Mouse (Mus musculus) adipocyte (in vitro differentiated cells): ENCODE measurements at regions not wholly inside any gene's neighbourhood (a gene's known extent, or its start where the extent isn't known, plus 50 kb on each side); places are given as distances from the start of the nearest gene placed in this dataset.

Source experiments
- DNase-seq: peaks from one replicate; pipeline ENCODE4 v3.0.0-alpha.2; 2016; ENCODE audit warnings: low spot score

DNA sequence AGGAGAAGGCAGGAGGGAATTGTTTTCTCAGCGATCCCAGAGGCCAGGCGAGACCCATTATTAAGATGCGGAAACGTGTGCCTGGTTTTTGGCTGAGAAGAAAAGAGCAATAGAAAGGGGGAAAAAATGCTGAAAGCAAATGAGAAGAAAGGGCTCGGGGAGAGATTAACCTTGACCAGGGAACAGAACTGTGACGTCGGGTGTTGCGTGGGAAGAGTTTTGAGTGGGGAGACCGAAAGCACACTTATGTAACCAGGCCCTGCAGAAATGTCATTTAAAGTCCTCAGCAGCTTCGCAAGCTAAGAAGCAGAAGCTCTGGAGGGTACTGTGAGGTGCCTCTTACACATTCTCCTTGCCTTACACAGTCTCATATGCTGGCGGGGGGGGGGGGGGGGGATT lies 111.0 kb upstream of the Frmd6 start:
- DNase-seq, result no peak

GRCm38 (mm10) chr12:70715836-70716235 lies 109.5 kb upstream of the Frmd6 start:
- no peak for DNase-seq

- DNase-seq, result no peak
Observed at GRCm38 (mm10) chr12:70718602-70719001, 106.7 kb upstream of the Frmd6 start.

DNA sequence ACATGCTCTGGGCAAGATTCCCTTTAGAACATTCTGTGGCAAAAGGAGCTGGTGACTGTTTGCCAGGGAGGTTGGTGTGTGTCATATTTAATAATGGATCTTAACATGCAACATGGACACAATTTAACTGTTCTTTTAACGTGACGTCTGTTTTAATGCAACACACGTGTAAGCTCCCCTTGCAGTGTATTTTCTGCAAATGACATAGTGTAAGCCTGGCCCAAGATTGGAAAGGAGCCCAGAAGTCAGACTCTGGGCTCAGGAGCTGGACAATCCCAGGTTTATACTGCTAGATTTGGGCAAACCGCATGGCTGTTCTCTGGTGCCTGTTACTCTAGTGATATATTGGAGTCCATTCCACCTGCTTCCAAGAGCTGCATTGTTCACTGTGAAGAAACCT lies 106.1 kb upstream of the Frmd6 start:
- DNase-seq, result peak; percentile 63

DNA sequence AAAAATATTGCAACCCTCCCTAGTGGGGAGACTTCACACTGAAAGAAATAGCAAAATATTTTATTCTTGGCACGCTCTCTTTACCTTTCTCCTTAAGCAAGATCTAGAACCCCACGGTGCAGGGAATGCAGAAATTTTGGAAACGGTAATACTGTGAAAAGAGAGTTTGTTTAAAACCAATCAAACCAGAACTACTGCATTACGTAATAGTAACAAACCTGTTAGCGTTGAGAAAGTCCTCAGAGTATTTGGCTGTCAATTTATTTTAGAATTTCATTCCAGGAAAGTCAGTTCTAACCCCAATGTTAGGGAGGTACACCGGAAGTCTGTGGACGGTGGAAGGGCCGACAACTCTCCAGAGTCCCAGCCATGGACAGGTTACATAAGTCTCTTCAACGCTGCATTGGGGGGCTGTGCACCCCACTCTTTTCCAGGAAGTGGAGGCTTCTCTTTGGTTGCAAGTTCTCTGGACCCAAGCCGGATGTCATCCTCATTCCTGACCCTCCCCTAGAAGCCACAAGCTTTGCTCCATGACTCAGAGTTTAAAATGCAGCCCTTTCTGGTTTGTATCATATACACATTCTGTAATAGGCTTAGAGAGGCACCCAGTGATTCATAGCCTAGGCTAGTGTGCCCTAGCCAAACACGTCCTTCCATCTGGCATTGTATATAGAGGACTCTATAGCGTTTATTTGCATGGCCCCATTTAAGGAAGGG lies 105.0 kb upstream of the Frmd6 start:
- peak; percentile 17 for DNase-seq

- no peak for DNase-seq
Observed at GRCm38 (mm10) chr12:70725326-70725725, 100.0 kb upstream of the Frmd6 start.

DNA sequence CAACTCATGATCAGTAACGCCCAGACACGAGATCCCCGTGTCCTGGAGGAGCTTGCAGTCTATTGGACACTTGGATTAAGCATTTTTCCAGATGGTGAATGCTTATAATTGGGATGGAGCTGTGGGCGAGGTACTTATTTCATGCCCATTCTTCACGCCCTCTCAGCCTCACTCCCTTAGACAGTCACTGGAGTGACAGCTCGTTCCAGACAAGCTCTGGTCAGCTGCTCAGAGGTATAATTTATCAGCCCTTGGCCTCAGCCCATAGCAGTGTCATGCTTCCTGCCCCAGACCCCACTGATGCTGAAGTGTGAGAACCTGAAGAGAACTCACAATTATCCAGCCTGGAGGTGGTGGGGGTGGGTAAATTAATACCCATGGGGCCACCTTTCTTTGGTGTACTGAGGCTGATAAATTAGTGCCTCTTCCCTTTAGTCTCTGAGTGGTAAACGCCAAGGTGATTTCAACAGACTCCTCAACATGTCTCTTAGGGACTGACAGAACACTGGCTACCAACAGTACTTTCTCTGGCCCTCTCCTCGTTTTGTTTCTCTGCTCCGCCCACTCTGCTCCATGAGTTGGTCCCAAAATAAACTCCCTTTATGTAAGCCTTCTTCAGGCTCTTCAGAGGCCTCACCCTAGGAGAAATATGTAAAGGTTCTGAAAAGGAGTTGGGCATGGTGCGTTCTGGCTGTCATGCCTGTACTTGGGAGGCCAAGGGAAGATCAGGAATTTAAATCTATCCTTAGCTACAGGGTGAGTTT lies 97.6 kb upstream of the Frmd6 start:
- DNase-seq, result no peak

- no peak for DNase-seq
Observed at GRCm38 (mm10) chr12:70728407-70728806, 96.9 kb upstream of the Frmd6 start.

GRCm38 (mm10) chr12:70729961-70730360 lies 95.4 kb upstream of the Frmd6 start:
- DNase-seq, result no peak

DNA sequence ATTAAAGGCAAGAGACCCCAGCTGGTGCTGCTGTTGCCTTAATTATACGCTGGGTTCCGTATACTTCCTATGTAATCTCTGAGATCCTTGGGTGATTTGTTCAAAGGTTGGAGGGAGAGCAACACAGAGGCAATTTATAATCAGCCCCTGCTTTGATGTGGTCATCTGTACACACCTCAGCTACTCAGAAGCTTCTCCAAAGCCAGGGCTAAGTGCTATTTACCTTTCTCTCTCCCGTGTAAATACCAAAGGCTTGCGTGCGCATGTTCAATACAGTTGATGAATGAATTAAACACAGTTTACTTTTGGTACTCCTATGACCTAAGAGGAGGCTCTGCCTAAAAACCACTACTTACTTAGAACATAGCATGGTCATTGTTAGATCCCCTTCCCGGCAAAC lies 93.8 kb upstream of the Frmd6 start:
- DNase-seq, result no peak

GRCm38 (mm10) chr12:70732591-70732990 lies 92.7 kb upstream of the Frmd6 start:
- no peak for DNase-seq

GRCm38 (mm10) chr12:70738554-70738953 lies 86.8 kb upstream of the Frmd6 start:
- no peak for DNase-seq

DNA sequence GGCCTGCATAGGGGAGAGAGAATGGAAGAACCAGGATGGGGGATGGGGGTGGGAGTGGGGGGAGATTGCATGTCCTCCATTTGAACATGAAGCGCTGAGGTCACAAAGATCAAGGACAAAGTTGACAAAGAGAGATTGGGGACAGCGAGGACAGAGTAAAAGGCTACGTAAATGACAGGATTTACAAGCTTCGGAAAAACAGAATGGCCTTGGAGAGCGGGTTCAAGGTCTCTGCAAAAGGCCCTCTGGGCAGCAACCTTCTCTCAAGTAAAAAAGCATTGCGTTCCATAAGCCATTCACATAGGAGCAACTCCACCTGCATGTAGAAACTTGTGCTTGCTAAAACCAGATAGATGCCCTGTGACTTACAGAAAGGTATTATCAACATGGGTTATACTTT lies 86.0 kb upstream of the Frmd6 start:
- DNase-seq, result no peak

- no peak for DNase-seq
Observed at GRCm38 (mm10) chr12:70739766-70740165, 85.5 kb upstream of the Frmd6 start.

GRCm38 (mm10) chr12:70742836-70743235 lies 82.5 kb upstream of the Frmd6 start:
- peak; percentile 26 for DNase-seq

DNA sequence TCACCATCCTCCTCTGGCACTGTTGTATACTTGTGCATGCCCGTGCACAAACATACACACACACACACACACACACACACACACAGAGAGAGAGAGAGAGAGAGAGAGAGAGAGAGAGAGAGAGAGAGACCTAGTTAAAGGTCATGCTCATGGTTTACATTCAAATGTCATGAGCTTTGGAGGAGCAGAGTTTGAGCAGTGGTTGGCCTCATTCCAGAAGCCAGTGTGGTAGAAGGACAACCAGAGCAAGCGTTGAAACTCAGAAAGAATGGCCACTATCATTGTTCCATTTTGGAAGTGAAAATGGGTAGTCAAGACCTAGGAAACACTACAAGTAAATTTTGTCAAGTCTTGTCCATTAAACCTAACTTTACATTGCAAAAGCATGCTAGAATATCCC lies 79.6 kb upstream of the Frmd6 start:
- DNase-seq, result peak; percentile 41

GRCm38 (mm10) chr12:70749651-70750050 lies 75.7 kb upstream of the Frmd6 start:
- no peak for DNase-seq

GRCm38 (mm10) chr12:70750651-70751578 lies 74.4 kb upstream of the Frmd6 start:
- no peak for DNase-seq

GRCm38 (mm10) chr12:70752266-70752910 lies 72.9 kb upstream of the Frmd6 start:
- no peak for DNase-seq

GRCm38 (mm10) chr12:70752911-70753290 lies 72.4 kb upstream of the Frmd6 start:
- DNase-seq, result no peak

DNA sequence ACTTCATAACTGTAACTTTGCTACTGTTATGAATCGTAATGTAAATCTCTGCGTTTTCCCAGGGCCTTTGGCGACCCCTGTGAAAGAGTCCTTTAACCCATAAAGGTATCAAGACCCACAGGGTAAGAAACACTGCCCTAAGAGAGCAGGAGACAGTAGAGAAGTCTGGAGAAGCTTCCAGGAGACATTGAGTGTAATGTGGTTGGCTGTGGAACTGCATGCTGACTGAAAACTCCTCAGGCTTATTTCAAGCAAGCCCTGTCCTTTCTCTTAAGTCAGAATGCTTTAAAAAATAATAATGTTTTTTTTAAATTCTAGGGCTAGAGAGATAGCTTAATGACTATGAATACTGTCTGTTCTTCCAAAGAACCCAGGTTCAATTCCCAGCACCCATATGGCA lies 71.9 kb upstream of the Frmd6 start:
- DNase-seq, result peak; percentile 10

DNA sequence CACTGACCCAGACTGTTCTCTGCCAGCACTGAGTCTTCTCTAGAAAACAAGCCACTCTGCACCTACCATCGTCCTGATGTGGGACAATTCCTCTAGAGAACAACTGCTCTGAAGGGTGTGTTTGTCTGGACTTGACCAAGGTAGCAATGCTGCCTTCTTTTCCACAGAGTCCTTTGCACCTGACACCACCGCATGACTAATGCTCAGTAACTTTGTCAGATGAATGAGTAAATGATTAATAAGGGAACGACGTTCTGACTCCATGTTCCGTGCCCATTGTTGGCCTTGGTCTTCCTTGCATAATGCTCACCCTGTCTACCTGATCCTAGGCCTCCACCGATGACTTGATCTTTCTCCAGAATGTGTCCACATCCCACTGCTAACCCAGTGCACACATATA lies 67.2 kb upstream of the Frmd6 start:
- no peak for DNase-seq
